Mouse (Mus musculus) thymus, postnatal 36 days (tissue): ENCODE measurements around the gene Chfr.
"Not testable (repeated sequence)": the region's sequence is repeated elsewhere in the genome, so short reads cannot be mapped to it uniquely, and the experiment has no call there.

Source experiments
- DNase-seq, 2 experiments: peaks; one replicate each; pipeline ENCODE4 v3.0.0; 2022; ENCODE audit warnings: mixed read lengths in 2 of 2

Chfr gene

DNA sequence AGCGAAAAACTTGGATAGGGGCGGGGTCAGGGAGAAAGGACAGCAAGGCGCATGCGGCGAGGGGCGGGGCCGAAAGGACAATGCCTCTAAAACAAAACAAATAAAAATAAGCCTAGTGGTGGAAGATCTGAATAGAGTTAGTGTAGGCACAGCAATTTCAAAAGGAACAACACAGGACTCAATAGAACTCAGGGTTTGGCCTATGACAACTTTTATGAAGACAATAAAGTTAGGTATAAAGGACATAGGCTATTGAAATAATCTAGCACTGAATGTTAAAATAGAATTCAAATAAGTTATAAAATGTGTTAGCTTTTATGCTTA lies 27.4 kb upstream of the Chfr start:
- no peak for DNase-seq

DNA sequence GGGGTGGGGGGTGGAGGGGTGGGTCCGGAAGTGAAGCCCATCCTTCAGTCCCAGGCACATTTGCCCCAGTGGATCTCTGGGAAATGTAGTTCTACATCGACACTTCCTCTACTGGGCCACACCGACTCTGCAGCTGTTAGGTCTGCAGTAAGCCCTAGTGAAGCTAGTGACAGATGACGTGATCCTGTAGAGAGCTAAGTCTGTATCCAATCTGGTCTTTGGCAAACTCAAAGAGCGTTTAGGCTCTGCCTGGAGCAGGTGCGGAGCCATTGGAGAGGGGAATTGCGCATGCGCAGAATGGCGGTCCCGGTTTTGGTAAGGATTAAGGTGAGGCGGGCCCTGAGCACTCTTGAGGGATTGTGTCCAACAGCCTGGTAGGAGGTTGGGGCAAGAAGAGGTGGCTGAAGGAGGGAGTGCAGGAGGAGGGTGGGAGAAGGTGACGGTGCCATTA lies 25.6 kb upstream of the Chfr start, which contains the start of gene Zfp605:
TSS of gene Zfp605 (plus strand) at position 102 of the 451 bp plus-strand sequence.
- peak; percentile 84 to 86 for DNase-seq

DNA sequence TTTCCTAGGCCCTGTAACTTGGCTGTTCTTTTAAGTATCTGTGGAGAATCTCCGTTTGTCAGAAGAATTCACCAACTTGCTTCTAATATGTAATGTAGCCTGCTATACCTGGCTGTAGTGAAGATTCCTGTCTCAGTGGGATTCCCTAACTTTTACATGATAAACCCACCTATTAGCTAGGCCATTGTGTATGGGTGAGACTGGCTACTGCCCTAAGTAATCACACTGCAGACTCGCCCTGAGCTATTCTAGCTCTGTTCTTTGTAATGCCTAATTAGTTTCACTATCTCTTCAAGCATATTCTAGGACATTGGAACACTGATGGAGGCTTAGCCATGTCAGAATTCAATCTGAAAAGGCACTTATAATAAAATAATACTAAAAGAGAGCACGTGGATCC lies 13.3 kb upstream of the Chfr start:
- not testable (repeated sequence) for DNase-seq

DNA sequence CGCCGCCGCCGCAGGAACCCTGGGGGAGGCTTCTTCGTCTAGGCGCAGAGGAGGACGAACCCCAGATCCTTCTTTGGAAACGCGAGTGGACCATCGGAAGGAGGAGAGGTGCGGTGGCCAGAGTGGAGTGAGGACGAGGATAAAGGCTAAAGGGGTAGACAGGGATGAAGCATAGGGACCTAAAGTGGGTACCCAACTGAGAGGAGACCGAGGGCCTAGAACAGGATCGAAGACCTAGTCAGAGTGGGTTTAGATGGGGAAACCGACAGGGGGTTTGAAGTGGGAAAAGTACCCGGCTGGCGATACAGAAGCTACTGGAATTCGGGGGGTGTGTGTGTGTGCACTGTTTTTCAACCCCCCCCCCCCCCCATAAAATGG lies 434 bp downstream of the Chfr start:
- no peak for DNase-seq

DNA sequence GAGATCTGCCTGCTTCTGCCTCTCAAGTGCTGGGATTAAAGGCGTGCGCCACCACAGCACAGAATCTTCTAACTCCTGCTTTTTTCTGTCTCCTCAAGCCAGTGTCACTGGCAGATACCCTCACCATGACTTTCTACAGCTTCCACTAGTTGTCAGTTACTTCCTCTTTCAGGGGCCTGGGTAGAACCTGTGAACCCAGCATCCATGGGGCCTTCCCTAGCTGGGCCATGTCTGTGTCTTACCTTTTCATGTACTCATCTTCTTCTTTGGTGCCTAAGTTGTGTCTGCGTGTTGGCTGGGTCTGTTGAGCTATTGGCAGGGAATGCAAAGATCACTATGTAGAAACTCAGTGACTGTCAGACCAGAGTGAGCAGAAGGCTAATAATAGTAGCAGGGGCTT lies 2.2 kb downstream of the Chfr start:
- no peak for DNase-seq

DNA sequence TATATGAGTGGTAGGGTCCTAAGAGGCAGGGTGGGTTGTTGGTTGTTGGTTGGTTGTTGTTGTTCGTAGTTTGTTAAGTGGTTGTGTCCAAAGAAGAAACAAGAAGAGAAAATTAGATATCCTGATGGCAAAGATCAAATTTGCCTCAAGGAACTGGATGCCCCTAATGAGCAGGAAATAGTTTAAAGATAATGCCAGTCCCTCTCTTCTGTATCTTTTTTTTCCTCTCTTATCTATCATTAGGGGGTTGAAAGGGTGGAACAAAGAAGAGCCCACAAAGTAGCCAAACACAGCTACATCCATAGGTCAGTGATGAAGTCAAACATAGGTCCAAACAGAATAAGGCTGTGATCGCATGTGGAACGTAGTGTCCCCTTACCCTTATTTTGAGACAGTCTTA lies 3.7 kb downstream of the Chfr start:
- DNase-seq = no peak

DNA sequence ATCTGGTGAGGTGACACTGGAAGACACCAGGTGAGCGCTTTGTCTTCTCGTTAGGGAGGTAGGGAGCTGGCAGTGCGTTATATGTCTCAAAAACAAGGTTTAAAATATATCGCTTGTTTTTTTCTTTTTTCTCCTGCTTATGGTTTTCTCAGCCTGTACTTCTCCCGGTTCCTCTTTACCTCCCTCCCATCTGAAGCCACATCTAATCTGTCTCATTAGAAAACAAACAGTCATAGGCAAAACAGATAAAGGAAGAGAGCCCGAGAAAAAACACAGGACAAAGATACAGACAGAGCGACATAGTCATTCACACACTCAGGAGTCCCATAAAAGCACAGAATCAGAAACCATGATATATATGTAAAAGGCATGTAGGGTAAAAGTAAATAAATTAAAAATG lies 4.8 kb downstream of the Chfr start:
- DNase-seq = no peak

DNA sequence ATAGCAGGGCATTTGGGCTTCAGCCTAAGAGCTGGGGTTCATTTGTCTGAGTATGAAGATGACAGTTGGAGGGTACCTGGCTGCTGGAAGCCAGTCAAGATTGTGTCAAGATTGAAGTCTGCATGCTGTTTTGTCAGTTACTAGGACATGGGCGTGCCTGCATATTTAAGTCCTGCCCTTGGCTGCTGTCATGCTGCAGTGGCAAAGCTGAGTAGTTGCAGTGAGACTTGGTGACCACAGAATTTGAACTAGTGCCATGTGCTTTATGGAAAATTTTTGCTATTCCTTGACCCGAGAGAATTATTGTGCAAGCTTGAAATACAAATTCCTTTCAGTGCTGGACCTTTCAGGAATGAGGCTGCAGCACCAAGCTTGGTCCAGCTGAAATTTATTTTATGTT lies 6.7 kb downstream of the Chfr start:
- no peak for DNase-seq

DNA sequence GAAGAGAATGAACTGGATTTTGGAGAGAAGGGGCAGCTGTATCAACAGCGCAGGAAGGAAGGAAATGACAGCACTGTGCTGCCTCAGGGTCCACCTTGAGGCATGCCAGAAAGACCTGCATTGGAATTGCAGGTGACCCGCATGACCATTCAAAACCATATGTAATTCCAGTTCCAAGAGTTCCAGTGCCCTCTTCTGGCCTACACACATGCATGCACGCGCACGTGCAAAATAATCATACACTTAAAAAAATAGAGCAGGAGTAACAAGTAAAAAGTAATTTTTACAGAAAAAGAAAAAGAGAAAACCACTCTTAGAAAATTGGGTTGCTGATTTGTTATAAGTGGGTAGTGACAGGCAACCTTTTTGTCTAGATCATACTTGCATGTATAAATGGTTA lies 7.4 kb downstream of the Chfr start:
- peak; percentile 9 to 14 for DNase-seq

DNA sequence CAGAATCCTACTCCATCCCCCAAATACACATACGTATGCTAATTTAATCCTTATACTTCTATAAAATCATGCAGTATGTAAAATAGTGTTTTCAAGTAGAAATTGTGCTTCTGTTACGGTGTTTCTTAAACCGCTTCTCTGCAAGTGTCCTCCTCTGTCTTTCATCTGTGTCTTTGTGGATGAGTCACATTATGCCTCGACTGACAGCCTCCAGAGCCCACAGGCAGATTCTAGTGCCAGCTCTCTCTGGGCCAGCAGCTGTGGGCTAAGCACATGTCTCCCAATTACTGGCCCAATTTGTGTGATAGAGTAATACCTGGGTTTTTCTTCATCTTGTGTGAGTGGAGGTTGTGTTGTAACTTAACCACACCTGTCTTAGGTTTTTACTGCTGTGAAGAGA lies 33.7 kb downstream of the Chfr start:
- no peak for DNase-seq

DNA sequence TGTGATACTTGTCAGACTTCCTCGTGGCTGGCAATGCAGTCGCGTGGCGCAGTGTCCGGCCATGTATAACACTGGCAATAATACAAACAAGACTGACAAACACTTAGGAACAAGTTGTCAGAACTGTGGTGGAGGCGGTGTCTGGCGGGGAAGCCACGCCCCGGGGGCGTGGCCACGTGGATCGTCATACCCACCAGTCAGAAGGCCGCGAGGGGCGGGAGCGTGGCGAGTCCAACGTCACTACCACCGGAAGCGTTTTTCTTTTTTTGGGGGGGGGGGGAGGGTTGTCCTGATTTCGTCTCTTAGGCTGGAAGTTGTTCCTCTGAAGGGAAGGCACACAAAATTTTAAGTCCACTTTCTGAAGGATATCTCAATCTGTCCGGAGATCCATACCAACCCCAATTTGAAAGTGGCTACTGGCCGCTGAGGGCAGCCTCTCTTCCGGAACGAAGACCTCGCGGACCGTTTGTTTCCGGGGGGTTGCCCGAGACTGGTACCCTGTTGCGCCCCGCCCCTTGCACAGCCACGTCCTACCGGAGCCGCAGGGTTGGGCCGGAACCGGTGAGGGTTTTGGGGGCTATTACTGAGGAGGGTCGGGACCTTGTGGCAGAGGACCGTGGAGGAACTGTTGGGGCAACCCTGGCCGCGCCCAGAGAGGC lies 40.8 kb downstream of the Chfr start, which contains the start of gene Golga3:
TSS of gene Golga3 (plus strand) at position 340 of the 659 bp plus-strand sequence.
- peak; percentile 91 to 93 for DNase-seq

DNA sequence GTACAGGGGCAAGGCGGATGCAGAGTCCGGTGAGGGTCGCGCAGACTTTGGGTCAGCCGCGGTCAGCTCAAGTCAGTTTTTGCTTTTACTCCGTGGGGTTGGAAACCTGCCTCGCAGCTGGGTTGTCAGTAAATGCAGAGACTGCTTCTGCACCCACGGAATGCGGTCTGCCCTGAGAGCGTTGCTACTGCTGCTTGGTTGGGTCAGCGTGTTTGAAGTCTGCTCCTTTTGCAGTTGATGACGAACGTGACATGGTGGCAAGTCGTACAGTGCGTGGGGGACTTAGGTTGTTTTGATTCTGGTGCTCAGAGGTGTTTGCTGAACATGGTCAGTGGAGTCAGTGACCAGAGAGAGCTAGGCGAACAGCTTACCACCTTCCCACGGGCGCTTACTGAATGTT lies 41.4 kb downstream of the Chfr start:
- DNase-seq = no peak

DNA sequence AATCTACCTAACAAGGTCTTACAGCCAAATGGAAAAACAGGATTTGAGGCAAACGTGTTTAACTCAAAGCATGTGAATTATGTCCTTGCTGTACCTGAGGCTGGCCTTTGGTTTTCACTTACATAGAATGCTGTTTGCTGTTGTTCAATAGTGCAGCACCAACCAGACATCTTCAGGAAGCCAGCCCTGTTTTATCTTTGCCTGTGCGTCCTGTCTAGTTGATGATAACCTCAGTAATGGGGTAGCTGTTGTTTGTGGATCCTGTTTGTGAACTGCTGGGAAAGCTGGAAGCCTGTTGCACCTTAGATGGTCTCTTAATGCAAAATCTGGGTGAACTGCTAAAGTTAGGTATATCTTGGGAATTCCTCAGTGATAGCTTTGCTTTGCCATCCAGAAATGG lies 43.0 kb downstream of the Chfr start:
- DNase-seq = no peak

DNA sequence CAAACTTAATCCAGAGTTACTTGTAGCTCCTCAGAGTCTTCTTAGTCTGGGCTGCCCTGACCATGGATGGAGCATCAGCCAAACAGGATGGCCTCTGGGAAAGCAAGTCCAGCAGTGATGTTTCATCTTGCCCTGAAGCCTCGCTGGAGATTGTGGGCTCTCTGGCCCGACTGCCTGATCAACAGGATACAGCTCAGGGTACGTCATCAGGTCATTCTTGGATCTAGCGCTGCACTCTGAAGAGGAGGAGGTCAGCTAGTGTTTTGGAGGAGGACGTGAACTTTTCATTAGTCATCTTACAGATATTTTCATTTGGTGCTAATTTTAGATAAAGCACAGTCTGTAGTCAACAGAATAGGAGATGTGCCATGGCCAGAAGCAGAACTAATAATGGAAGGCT lies 46.1 kb downstream of the Chfr start:
- DNase-seq = no peak

DNA sequence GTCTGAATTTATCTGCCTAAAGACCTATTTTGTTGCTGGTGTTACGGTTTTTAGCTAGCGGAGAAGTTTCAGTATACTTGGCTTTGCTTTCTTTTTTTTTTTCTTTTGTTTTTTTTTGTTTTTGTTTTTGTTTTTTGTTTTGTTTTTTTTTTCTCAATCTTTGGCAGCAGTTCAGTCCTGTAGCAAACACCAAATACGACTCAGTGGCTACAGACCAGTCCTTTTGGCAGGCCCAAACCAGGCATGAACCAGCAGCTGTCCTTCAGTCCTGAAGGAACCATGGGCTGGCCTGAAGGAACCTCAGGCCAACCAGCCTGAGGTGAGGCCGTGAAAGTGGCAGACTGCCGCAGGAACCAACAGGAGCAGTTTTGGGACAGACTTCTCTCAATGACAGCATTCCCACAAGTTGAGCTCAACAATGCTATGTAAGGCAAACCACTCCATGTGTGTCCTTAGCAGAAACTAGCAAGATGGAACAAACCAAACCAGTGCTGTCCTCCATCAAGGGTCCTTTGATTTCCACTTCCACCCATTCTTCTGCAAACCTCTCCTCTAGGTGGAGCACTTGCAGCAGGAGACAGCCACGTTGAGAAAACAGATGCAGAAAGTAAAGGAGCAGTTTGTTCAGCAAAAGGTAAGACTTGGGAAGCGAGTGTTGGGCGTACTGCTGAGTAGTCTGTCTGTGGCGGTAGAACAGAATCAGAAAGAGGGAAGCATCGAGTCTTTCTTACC lies 67.7 kb downstream of the Chfr start:
- no peak for DNase-seq

DNA sequence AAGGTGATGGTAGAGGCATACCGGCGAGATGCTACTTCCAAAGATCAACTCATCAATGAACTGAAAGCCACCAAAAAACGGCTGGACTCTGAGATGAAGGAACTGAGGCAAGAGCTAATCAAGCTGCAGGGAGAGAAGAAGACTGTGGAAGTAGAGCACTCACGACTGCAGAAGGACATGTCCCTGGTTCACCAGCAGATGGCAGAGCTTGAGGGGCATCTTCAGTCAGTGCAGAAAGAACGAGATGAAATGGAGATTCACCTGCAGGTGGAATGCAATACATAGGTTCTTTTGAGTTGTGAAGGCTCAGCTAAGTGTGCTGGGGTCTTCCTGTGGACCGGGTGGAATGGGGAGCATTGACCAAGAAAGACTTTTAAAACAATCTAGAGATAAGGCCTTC lies 69.1 kb downstream of the Chfr start:
- DNase-seq = no peak

DNA sequence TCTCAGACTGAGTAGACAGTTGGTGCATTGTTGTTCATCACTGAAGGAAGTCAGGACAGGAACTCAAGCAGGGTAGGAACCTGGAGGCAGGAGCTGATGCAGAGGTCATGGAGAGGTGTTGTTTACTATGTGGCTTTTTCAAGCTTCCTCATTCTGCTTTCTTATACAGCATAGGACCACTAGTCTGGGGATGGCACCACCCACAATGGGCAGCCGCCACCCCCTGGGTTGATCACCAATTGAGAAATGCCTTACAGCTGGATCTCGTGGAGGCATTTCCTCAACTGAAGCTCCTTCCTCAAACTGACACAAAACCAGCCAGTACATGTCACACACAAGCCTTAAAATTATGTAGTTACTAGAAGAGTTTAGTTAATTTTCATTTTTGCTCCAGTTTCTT lies 75.7 kb downstream of the Chfr start:
- no peak for DNase-seq

DNA sequence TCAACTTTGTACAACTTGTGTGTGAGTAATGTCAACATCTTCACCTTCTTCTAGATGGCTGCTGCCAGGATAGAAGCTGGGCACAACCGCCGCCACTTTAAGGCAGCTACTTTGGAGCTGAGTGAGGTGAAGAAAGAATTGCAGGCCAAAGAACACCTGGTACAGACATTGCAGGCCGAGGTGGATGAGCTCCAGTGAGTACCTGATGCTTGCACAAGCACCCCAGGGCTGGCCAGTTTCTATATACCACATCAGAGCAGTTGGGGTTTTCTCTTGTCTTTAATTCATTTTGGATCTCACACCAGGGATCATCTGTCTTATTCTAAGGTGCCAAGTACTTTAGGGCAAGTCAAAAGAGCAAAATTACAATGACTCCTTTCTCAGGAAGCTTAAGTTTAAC lies 81.1 kb downstream of the Chfr start:
- no peak for DNase-seq

DNA sequence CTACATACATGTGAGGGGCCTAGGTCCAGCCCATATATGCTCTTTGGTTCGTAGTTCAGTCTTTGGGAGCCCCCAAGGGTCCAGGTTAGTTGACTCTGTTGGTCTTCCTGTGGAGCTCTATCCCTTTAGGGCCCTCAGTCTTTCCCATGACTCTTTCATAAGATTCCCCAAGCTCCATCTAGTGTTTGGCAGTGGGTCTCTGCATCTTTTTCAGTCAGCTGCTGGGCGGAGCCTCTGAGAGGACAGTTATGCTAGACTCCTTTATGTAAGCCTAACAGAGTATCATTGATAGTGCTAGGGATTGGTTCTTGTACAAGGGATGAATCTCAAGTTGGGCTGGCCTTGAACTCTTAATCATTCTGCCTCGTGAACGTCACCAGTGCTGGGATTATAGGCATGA lies 84.7 kb downstream of the Chfr start:
- no peak for DNase-seq
